Mouse (Mus musculus): ENCODE data around the gene Pakap. TPM values are rescaled to one million over a fixed set of nuclear protein-coding genes. Genes with fewer than 3 reads are reported as not detected.
A peak's percentile ranks its signal among the peaks of the same experiment; 100 is the strongest.

Gene Pakap
- polyA plus RNA-seq, 1 experiment from 2014 or later, result 26.9 TPM

DNA sequence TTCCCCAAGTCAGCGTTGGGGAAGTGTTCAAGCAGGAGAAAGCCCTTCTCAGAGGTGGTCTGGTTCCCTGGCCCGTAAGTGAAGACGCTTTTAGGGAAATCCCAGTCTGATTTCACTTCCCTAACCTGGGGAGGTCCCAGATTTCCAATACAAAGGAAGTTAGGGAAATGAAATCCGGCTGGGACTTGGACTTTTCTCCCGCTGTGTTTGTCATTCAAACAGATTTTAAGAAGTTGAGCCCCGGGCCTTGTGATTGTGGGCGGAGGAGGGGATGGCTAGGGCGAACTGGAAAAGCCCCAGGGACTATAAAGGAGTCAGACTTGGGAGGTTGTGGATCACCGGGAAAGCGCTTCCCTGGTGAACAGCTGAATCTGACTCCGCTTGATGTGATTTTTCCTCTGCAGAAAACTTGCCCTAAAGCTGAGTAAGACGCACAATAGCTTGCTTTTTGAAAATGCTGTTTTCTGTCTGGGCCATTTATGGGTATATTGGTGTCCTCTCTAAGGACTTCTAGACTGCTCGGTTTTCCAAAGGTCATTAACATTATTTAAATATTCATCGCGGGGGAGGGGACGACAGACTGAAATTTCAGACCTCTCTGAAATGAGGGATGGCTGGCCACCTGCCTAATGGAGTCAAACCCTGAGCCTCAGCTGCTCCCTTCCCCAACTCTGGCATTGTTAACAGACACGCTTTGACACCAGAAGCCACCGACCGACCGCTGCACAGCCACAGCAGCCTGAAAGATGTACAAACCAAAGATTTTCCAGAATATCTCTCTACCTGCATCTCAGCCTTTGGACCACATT lies 213.1 kb downstream of the Pakap start:
- Histone ChIP-seq H3K36me3 (no peaks in the 10 kb centered on the region), H3K9me3 (no peaks in the 10 kb centered on the region), H3K9ac (replicated peaks) (no peak overlapping the region), H3K27me3 (peaks cover 26% of the 10 kb centered on the region), H3K27ac (replicated peaks) (peak overlapping the region; percentile 60), H3K4me3 (0 out of 2 replicates have a peak overlapping the region, but pooled peaks have one; percentile 2), H3K4me1 (peaks cover 29% of the 10 kb centered on the region), H3K4me2 (replicated peaks) (peak overlapping the region; percentile 35)
- 3% methylated on average over 20 of the region's 20 CpGs for WGBS
- peak; percentile 51; the same call in 1 of the 2 replicates for ATAC-seq (ENCODE audit: low FRiP score, low read depth)

DNA sequence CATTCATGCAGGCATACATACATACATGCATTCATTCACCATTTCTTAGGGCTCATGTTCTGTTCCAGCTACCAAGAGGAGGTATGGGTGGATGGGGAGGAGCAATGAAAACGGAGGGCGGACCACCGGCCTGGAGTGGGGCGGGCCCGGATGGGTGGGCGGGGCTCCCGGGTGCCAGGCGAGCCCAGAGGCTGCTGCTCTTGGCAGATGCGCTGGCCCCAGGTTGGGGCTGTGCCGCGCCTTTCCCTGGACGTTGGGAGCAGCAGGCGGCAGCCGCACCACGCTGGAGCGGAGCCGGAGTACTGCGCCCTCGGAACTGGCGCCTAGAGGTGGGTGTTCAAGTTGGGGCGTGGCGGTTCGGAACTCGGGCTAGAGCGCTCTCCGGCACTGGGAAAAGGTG lies 214.0 kb downstream of the Pakap start:
- Histone ChIP-seq H3K27me3 (peaks cover 26% of the 10 kb centered on the region), H3K9me3 (no peaks in the 10 kb centered on the region), H3K4me3 (peak overlapping the region; percentile 45), H3K27ac (replicated peaks) (no peak overlapping the region), H3K9ac (replicated peaks) (peak overlapping the region; percentile 25), H3K36me3 (no peaks in the 10 kb centered on the region), H3K4me2 (replicated peaks) (peak overlapping the region; percentile 65), H3K4me1 (peaks cover 29% of the 10 kb centered on the region)
- peak; percentile 88 for ATAC-seq (ENCODE audit: low FRiP score, low read depth)
- WGBS, result under 1% methylated on average over 25 of the region's 26 CpGs

DNA sequence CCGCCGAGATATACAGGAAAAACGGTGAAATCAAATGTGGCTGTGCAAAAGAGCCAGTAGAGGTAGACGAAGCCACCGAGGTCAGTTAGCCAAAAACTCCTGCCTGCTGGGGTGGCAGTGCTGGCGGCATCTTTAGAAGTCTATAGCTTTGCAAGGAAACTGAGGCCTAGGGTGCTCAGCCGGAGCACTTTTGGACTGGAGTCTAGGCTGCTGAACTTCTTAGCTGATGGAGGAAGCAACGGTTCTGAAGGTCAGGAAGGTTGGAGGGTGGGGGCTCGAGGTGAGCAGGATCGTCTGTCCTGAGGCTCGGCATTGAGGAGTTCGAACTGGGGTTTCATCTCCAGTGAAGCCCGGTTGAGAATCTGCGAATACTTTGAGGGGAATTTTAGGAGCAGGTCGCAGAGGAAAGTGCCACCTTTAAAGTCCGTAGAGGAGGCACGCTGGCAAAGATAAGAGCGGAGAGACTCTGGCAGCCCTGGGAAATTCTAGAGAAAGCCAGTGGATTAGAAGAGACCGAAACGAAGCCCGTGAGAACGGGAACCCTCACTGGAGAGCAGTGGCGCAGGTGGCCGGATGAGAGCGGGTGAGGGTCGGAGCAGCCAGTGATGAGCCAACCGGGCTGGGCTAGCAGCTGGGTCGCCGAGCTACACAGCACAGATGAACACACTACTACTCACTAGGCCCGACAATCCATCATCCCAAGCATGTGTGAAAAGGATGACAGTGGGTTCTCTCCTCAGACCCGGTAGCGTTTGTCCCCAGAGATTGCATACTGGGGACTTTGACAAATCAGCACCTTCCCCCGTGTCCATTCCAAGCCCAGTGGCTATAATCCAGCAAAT lies 214.8 kb downstream of the Pakap start:
- peak; percentile 83 for ATAC-seq (ENCODE audit: low FRiP score, low read depth)
- H3K4me2 ChIP-seq (replicated peaks), result peak overlapping the region; percentile 65
- H3K27ac ChIP-seq (replicated peaks), result no peak overlapping the region; the same call in 1 of the 2 replicates
- H3K9me3 ChIP-seq, result no peaks in the 10 kb centered on the region
- no peaks in the 10 kb centered on the region for H3K36me3 ChIP-seq
- peaks cover 26% of the 10 kb centered on the region for H3K27me3 ChIP-seq
- H3K4me3 ChIP-seq, result peak overlapping the region; percentile 45
- WGBS, result 4% methylated on average over 33 of the region's 33 CpGs
- H3K9ac ChIP-seq (replicated peaks), result peak overlapping the region; percentile 25
- peaks cover 29% of the 10 kb centered on the region for H3K4me1 ChIP-seq

DNA sequence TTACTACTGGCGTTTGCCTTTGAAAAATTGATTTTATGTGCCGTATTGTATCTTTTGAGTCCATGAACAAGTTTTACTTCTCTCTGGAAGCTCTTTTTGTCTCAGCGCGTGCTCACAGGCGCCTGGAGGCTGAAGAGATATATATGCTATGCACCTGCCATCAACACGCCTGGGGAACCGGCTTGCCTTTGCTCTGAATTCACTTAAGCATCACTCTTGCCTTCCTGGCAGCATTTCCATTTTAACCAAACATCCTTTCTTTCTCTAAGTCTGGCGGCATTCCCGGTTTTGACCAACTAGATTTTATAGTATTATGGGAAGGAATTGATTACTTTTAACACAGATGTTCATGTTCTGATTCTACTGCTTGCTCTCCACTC lies 215.4 kb downstream of the Pakap start:
- H3K9me3 ChIP-seq, result no peaks in the 10 kb centered on the region
- no peak overlapping the region for H3K9ac ChIP-seq (replicated peaks)
- peaks cover 29% of the 10 kb centered on the region for H3K4me1 ChIP-seq
- ATAC-seq (ENCODE audit: low FRiP score, low read depth), result no peak
- 40% methylated on average over 9 of the region's 9 CpGs for WGBS
- H3K27me3 ChIP-seq, result peaks cover 26% of the 10 kb centered on the region
- H3K27ac ChIP-seq (replicated peaks), result no peak overlapping the region
- H3K36me3 ChIP-seq, result no peaks in the 10 kb centered on the region
- peak overlapping the region; percentile 65 for H3K4me2 ChIP-seq (replicated peaks)
- H3K4me3 ChIP-seq, result peak overlapping the region; percentile 45

DNA sequence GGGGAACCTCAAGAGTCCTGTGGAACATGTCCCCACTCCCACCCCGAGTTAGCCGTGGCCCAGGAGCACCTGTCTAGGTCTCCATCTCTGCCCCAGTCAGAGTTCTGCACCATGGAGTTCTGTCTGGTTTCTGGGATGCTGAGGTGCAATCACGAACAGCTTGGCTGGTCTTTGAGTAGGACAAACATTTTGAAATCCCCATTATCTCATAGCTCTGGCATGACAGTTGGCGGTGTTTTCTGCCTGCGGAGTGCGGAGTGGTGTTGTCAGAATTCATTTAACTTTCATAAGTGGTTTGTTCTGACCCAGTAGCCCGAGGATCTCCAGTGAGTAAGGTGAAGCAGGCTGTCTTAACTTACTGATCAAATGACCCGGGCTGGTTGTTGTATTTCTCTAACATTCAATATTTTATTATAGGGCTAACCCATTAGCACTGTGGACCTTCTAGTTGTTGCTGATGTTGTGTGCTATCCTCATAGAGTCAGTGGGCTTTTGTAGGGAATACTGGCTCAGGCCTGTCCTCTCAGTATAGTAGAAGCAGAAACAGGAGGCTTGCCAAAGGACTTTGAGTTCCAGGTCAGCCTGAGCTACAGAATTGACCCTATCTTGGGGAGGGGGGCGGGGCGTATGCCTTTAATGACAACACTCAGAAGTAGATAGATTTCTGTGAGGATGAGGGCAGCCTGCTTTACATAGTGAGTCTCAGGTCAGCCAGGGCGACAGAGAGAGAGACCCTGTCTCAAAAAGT lies 216.0 kb downstream of the Pakap start:
- 80% methylated on average over 11 of the region's 11 CpGs for WGBS
- H3K9ac ChIP-seq (replicated peaks), result no peak overlapping the region
- H3K4me1 ChIP-seq, result peaks cover 29% of the 10 kb centered on the region
- ATAC-seq (ENCODE audit: low FRiP score, low read depth), result no peak
- no peaks in the 10 kb centered on the region for H3K36me3 ChIP-seq
- peak overlapping the region; percentile 65 for H3K4me2 ChIP-seq (replicated peaks)
- peaks cover 26% of the 10 kb centered on the region for H3K27me3 ChIP-seq
- no peak overlapping the region for H3K27ac ChIP-seq (replicated peaks)
- H3K4me3 ChIP-seq, result no peak overlapping the region
- no peaks in the 10 kb centered on the region for H3K9me3 ChIP-seq

DNA sequence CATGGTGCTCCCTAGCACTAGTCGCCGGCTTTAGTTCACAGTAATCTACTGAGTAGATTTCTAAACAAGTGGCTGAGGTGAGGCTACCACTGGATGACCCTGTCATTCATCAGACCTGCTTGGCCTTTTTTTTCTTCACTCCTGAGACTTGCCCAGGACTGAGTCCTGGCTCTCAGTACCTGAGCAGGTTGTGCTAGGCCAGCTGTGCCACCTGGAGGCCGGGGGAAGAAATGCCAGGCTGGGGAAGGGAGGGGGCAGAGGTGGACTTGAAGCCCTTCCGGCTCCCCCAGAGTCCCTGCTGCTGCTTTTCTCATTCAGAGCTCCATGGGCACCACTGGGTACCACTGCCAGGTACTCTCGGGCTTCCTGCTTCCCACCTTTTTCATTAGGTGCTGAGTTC lies 220.7 kb downstream of the Pakap start:
- ATAC-seq (ENCODE audit: low FRiP score, low read depth), result no peak
- Histone ChIP-seq H3K4me1 (peaks cover 5% of the 10 kb centered on the region; the same call in 1 of the 2 replicates), H3K4me2 (replicated peaks) (no peak overlapping the region), H3K36me3 (no peaks in the 10 kb centered on the region), H3K27ac (replicated peaks) (no peak overlapping the region), H3K9me3 (no peaks in the 10 kb centered on the region), H3K9ac (replicated peaks) (no peak overlapping the region), H3K27me3 (peaks cover 11% of the 10 kb centered on the region), H3K4me3 (no peak overlapping the region)
- WGBS, result 67% methylated on average over 5 of the region's 5 CpGs

DNA sequence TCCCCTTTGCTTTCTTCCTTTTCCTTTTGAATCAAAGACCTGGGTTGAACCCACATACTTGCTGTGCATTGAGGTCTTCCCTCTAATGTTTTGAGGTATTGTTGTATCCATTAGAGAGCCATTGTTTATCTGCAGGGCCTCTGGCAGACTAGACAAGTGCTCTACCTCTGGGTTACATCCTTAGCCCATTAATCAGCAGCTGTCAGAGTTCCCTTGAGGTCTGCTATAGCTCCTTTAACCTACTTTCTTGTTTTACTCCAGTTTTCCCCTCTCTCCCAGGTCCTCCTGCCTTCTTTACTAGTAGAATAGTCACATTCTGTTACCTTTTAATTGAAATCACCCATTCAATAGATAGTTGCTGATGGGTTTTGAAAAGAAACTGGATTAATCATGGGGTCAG lies 221.1 kb downstream of the Pakap start:
- H3K9ac ChIP-seq (replicated peaks), result no peak overlapping the region
- peaks cover 7% of the 10 kb centered on the region for H3K27me3 ChIP-seq
- H3K36me3 ChIP-seq, result no peaks in the 10 kb centered on the region
- H3K27ac ChIP-seq (replicated peaks), result no peak overlapping the region
- no peak overlapping the region for H3K4me3 ChIP-seq
- H3K4me2 ChIP-seq (replicated peaks), result no peak overlapping the region
- H3K9me3 ChIP-seq, result no peaks in the 10 kb centered on the region
- ATAC-seq (ENCODE audit: low FRiP score, low read depth), result no peak
- H3K4me1 ChIP-seq, result 0 out of 2 replicates have a peak, but pooled peaks cover 3% of the 10 kb centered on the region

DNA sequence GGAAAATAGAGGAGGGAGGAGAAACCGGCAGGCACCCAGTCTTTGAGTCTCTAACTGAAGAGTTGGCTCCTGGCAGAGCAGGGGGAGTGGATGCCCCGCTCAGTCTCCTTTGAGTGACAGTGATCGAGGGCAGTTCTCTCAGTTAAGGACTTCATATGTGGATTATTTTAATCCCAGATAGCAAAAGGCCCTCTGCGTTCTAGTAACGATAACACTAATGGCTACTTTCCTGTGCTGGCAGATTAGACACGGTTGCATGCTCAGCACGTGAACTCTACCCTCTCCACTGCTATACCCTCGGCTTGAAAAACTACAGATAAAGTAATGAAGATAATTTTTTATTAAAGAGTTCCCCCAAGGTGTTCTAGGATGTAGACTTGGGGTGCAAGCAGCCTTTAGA lies 226.0 kb downstream of the Pakap start:
- WGBS, result 57% methylated on average over 8 of the region's 8 CpGs

DNA sequence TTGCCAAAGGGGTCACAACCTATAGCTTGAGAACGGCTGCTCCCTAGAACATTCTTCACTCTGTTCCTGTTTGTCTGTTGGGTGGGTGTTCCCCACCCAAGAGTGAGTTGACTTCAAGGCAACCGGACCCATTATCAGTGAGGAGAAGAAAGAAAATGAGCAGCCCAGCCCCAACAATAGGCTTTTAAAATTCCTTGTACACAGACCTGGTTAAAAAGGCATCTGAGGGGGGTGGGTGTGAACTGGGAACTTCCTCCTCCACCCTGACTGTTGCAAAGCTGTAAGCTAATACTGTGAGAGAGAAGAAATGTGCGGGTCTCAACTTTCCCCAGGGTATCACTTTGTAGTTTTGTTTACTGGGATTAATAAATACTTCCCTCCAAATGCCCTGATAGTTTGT lies 226.6 kb downstream of the Pakap start:
- no peak overlapping the region for H3K27ac ChIP-seq (replicated peaks)
- H3K9ac ChIP-seq (replicated peaks), result no peak overlapping the region
- no peaks in the 10 kb centered on the region for H3K9me3 ChIP-seq
- no peaks in the 10 kb centered on the region for H3K36me3 ChIP-seq
- no peak overlapping the region for H3K4me2 ChIP-seq (replicated peaks)
- H3K4me1 ChIP-seq, result peaks cover 9% of the 10 kb centered on the region
- 39% methylated on average over 3 of the region's 3 CpGs for WGBS
- H3K27me3 ChIP-seq, result 0 out of 2 replicates have a peak, but pooled peaks cover 4% of the 10 kb centered on the region
- no peak for ATAC-seq (ENCODE audit: low FRiP score, low read depth)
- no peak overlapping the region for H3K4me3 ChIP-seq

More for the DNA sequence above, 226.0 kb downstream of the Pakap start:
- Histone ChIP-seq H3K36me3 (no peaks in the 10 kb centered on the region), H3K27ac (replicated peaks) (no peak overlapping the region), H3K9me3 (no peaks in the 10 kb centered on the region), H3K4me3 (no peak overlapping the region), H3K4me2 (replicated peaks) (no peak overlapping the region), H3K9ac (replicated peaks) (no peak overlapping the region), H3K27me3 (0 out of 2 replicates have a peak, but pooled peaks cover 4% of the 10 kb centered on the region), H3K4me1 (peaks cover 11% of the 10 kb centered on the region)
- ATAC-seq (ENCODE audit: low FRiP score, low read depth), result no peak

DNA sequence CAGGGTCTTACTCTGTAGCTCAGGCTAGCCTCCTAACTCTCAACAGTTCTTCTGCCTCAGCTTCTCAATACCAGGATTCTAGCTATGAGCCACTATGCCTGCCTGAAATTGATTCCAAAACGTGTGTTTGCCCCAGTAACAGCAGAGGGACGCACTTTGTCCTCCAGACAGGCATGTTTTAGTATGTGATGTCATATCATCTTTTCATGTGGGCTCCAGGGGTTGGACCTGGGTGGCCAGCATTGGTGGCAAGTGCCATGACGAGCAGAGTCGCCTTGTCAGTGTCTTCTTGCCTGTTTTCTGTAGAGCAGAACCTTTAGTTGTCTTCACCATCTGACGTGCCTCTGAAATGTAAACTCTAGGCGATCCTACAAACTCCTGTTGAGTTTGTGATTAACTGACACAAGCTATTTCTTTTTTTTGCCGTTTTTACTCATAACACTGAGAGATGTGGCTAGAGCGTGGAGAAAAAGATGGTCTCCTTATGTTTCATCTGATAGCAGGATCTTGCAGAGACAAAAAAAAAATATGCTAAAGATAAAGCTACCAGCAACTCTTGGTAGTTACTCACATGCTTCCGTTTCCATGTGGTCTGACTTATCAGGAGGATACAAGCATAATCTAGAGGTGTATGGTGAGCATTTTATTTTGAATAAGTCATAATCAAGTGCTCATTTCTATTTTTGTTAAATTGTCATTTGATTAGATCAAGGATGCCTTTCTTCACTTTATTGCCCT lies 229.7 kb downstream of the Pakap start:
- Histone ChIP-seq H3K4me3 (no peak overlapping the region), H3K4me1 (peaks cover 8% of the 10 kb centered on the region), H3K9me3 (no peaks in the 10 kb centered on the region), H3K36me3 (no peaks in the 10 kb centered on the region), H3K4me2 (replicated peaks) (no peak overlapping the region), H3K9ac (replicated peaks) (no peak overlapping the region), H3K27ac (replicated peaks) (peak overlapping the region; percentile 58; the same call in 1 of the 2 replicates), H3K27me3 (no peaks in the 10 kb centered on the region)
- WGBS, result 85% methylated on average over 9 of the region's 9 CpGs
- no peak for ATAC-seq (ENCODE audit: low FRiP score, low read depth)
